Mouse (Mus musculus): ENCODE results near the gene Vps37b.
"Not testable (repeated sequence)": the region's sequence is repeated elsewhere in the genome, so short reads cannot be mapped to it uniquely, and the experiment has no call there.

The Vps37b gene

GRCm38 (mm10) chr5:124032001-124032508 lies at the start of gene Vps37b:
Gene Vps37b (minus strand): TSS chr5:124032270.
- DNase-seq (ENCODE audit: low read depth): peak; percentile 78

- DNase-seq (ENCODE audit: low read depth): no peak
Measured at GRCm38 (mm10) chr5:124079880-124080279, 47.8 kb upstream of the Vps37b start.

- DNase-seq (ENCODE audit: low read depth): no peak
Measured at GRCm38 (mm10) chr5:124078794-124079416, 46.8 kb upstream of the Vps37b start.

- no peak for DNase-seq (ENCODE audit: low read depth)
Measured at GRCm38 (mm10) chr5:124077856-124078460, 45.9 kb upstream of the Vps37b start.

GRCm38 (mm10) chr5:124077241-124077640 lies 45.2 kb upstream of the Vps37b start:
- DNase-seq (ENCODE audit: low read depth): no peak

- no peak for DNase-seq (ENCODE audit: low read depth)
Measured at GRCm38 (mm10) chr5:124076559-124076958, 44.5 kb upstream of the Vps37b start.

GRCm38 (mm10) chr5:124075716-124076115 lies 43.6 kb upstream of the Vps37b start:
- no peak for DNase-seq (ENCODE audit: low read depth)

- DNase-seq (ENCODE audit: low read depth): no peak
Measured at GRCm38 (mm10) chr5:124074845-124075307, 42.8 kb upstream of the Vps37b start.

GRCm38 (mm10) chr5:124073682-124074081 lies 41.6 kb upstream of the Vps37b start:
- no peak for DNase-seq (ENCODE audit: low read depth)

GRCm38 (mm10) chr5:124069657-124070056 lies 37.6 kb upstream of the Vps37b start:
- DNase-seq (ENCODE audit: low read depth): no peak

GRCm38 (mm10) chr5:124062037-124062824 lies 30.2 kb upstream of the Vps37b start:
- DNase-seq (ENCODE audit: low read depth): no peak

GRCm38 (mm10) chr5:124059677-124060076 lies 27.6 kb upstream of the Vps37b start:
- no peak for DNase-seq (ENCODE audit: low read depth)

GRCm38 (mm10) chr5:124058749-124059148 lies 26.7 kb upstream of the Vps37b start:
- DNase-seq (ENCODE audit: low read depth): no peak

- DNase-seq (ENCODE audit: low read depth): no peak
Measured at GRCm38 (mm10) chr5:124056956-124057355, 24.9 kb upstream of the Vps37b start.

GRCm38 (mm10) chr5:124056219-124056618 lies 24.1 kb upstream of the Vps37b start:
- DNase-seq (ENCODE audit: low read depth): no peak

- DNase-seq (ENCODE audit: low read depth): not testable (repeated sequence)
Measured at GRCm38 (mm10) chr5:124052641-124053040, 20.6 kb upstream of the Vps37b start.

GRCm38 (mm10) chr5:124051899-124052491 lies 19.9 kb upstream of the Vps37b start:
- DNase-seq (ENCODE audit: low read depth): peak; percentile 75

GRCm38 (mm10) chr5:124050095-124051050 lies 18.3 kb upstream of the Vps37b start:
- DNase-seq (ENCODE audit: low read depth): no peak

GRCm38 (mm10) chr5:124049249-124050045 lies 17.4 kb upstream of the Vps37b start:
- no peak for DNase-seq (ENCODE audit: low read depth)

- DNase-seq (ENCODE audit: low read depth): no peak
Measured at GRCm38 (mm10) chr5:124046741-124047401, 14.8 kb upstream of the Vps37b start.

Measured in c-Kit-positive CD71-negative TER-119-negative erythroid progenitor cells, embryonic 14.5 days (primary cell).